Mouse (Mus musculus) CD4-positive naive resting alpha-beta T cell, adult 57 days (primary cell): ENCODE data around the gene Stpg1. TPM values are rescaled to one million over a fixed set of nuclear protein-coding genes. Genes with fewer than 3 reads are reported as not detected.

Experiments used
- total RNA-seq: library from RNA; stranded (reverse); gene quantifications from one replicate; pipeline ENCODE4 v1.2.4, GENCODE M21; 2023

The Stpg1 gene
- not detected for total RNA-seq

DNA sequence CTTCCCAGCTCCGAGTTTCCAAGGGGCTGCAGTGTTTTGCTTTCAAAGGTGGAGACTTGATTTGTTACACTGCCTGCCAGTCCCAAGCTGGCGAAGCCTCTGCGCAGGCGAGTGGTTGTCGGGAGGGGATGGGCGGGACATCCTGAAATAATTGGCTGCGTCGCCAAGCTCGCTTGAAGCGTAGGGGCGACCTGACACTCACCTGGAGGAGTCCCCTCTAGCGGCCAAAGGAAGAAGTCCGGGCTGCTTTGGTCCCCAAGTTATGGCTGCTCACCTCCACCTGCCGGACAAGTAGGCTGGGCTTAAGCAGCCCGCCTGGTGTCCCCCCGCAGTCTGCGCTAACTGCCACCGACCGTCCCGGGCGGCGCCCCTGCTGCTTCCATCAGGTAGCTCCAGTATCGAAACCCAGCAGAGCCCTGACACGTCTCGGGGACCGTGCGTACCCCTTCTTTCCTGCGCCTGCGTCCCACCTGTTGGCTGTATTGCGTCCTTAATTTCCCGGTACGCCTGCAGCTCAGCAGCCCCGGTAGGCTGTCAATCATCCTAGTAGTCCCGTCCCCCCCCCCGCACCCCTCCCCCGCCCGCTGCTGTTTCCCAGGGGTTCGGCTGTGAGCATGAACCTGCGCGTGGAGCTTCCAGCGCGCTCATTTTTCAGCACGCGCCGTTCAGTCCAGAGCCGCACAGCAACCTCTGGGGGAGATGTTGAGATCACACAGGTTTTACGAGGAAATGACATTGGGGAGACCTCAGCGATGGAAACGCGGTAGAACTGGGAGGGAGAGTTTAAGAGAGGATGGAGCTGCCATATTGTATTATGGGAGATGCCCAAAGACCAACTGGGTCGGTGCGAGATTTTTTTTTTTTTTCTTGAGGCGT lies at the start of gene Stpg1, which contains the start of gene Nipal3:
Stpg1 (plus strand) TSS at position 270 of the 876 bp plus-strand sequence.
Nipal3 (minus strand) TSS at position 518 of the 876 bp plus-strand sequence.

GRCm38 (mm10) chr4:135573251-135573808 lies 78.7 kb downstream of the Stpg1 start, which contains the start of gene Grhl3:
TSS of gene Grhl3 (minus strand) at chr4:135573630.

Other genes with a start within 250 kb of the Stpg1 start
- gene Clic4, start 222.0 kb upstream of the Stpg1 start, total RNA-seq = 11.3 TPM
- gene Srrm1, start 141.5 kb upstream of the Stpg1 start, total RNA-seq = 346 TPM
- gene Ncmap, start 96.6 kb upstream of the Stpg1 start, total RNA-seq = 1.4 TPM
- gene Rcan3, start 60.9 kb upstream of the Stpg1 start, total RNA-seq = 29.8 TPM
- 51.7 TPM for gene Nipal3, start 248 bp downstream of the Stpg1 start, total RNA-seq
- not detected for gene Grhl3, start 78.8 kb downstream of the Stpg1 start, total RNA-seq
- 0.12 TPM for gene Ifnlr1, start 191.5 kb downstream of the Stpg1 start, total RNA-seq
- gene Il22ra1, start 233.4 kb downstream of the Stpg1 start, total RNA-seq = 0.21 TPM